Comparison of ENCODE assay signal across 30 mouse cellular contexts in genomic region chr5:114614863-114615262, GRCm38 (mm10). TPM values are rescaled to one million over a fixed set of nuclear protein-coding genes. Genes with fewer than 3 reads are reported as not detected.
A peak's percentile ranks its signal among the peaks of the same experiment; 100 is the strongest.
DNase-seq lines count a peak whose midpoint lies in the region; ATAC-seq and TF ChIP-seq lines count a peak whose summit lies in the region.
"Had no signal": no experiment of that assay in that cellular context is flagged by ENCODE, and none has a peak within 500 bp of the region (broad histone marks: within the 10 kb centered on the region; RNA-seq: fewer than 3 reads in every experiment).

No protein-coding gene starts in this region.

- TF ChIP-seq CTCF in G1E (IDR thresholded peaks at IDR 0.05; ENCODE audit: low read depth, low read length): no peak

- H3K27ac ChIP-seq in embryonic facial prominence, embryonic 10.5 days (replicated peaks): 0 out of 2 replicates have a peak overlapping the region, but pooled peaks have one; percentile 14
- peak overlapping the region; percentile 53 for H3K27ac ChIP-seq in liver, embryonic 13.5 days
- no peak overlapping the region for H3K27ac ChIP-seq in heart, embryonic 11.5 days (ENCODE audit: low read depth, low read length)
- H3K27ac ChIP-seq: forebrain, embryonic 12.5 days; heart, embryonic 10.5 days; hindbrain, embryonic 13.5 days; layer of hippocampus, adult 2 months; limb, embryonic 15.5 days; neural tube, embryonic 15.5 days; stomach, postnatal 0 days had no signal

- H3K9me3 ChIP-seq in G1E (replicated peaks): no peaks in the 10 kb centered on the region
- H3K9me3 ChIP-seq in embryonic facial prominence, embryonic 10.5 days: no peaks in the 10 kb centered on the region
- H3K9me3 ChIP-seq in liver, embryonic 13.5 days (replicated peaks): no peaks in the 10 kb centered on the region
- no peaks in the 10 kb centered on the region for H3K9me3 ChIP-seq in heart, embryonic 11.5 days (replicated peaks; ENCODE audit: control insufficient read depth, low read length)
- H3K9me3 ChIP-seq: forebrain, embryonic 12.5 days; heart, embryonic 10.5 days; hindbrain, embryonic 13.5 days; limb, embryonic 10.5 days; limb, embryonic 15.5 days; neural tube, embryonic 15.5 days had no signal

- no peak for DNase-seq in G1E (ENCODE audit: low spot score)
- no peak for DNase-seq in embryonic facial prominence, embryonic 10.5 days (ENCODE audit: low spot score)
- peak; percentile 64 for DNase-seq in liver, embryonic 13.5 days
- DNase-seq in natural killer cell, adult 2 months (ENCODE audit: low spot score in 2 of 2): no peak
- DNase-seq in left cerebral cortex, postnatal 4 days: no peak
- DNase-seq: adrenal gland, postnatal 25 days; cerebellum, adult 18-20 months; cerebellum, postnatal 10 days; gastrocnemius, postnatal 14 days; heart, postnatal 36 days; kidney, adult 11 months; kidney, postnatal 36 days; lung, postnatal 36 days; midbrain, embryonic 14.5 days; retina, postnatal 1 day; right cerebral cortex, postnatal 25 days; thymus, adult 18-20 months; thymus, postnatal 25 days had no signal

- H3K36me3 ChIP-seq in G1E (replicated peaks): peaks cover 26% of the 10 kb centered on the region
- H3K36me3 ChIP-seq in embryonic facial prominence, embryonic 10.5 days (replicated peaks): peaks cover 23% of the 10 kb centered on the region
- no peaks in the 10 kb centered on the region for H3K36me3 ChIP-seq in liver, embryonic 13.5 days
- no peaks in the 10 kb centered on the region for H3K36me3 ChIP-seq in heart, embryonic 11.5 days (ENCODE audit: control insufficient read depth, insufficient read depth, low read length)
- H3K36me3 ChIP-seq: heart, embryonic 10.5 days; limb, embryonic 15.5 days had no signal

- H3K4me2 ChIP-seq in liver, embryonic 13.5 days: peak overlapping the region; percentile 26
- no peak overlapping the region for H3K4me2 ChIP-seq in heart, embryonic 11.5 days
- H3K4me2 ChIP-seq: forebrain, embryonic 12.5 days; hindbrain, embryonic 13.5 days; limb, embryonic 15.5 days; neural tube, embryonic 15.5 days had no signal

- 71% methylated on average over 7 of the region's 7 CpGs for WGBS in embryonic facial prominence, embryonic 10.5 days
- 18% methylated on average over 7 of the region's 7 CpGs for WGBS in liver, embryonic 13.5 days (ENCODE audit: insufficient replicate concordance)
- 49% methylated on average over 7 of the region's 7 CpGs for WGBS in heart, embryonic 11.5 days (ENCODE audit: insufficient replicate concordance)

- 0 out of 2 replicates have a peak, but pooled peaks have one; percentile 28 for ATAC-seq in G1E (ENCODE audit: extremely low read depth, insufficient number of reproducible peaks, low FRiP score, poor library complexity, severe bottlenecking)
- ATAC-seq in liver, embryonic 13.5 days (ENCODE audit: low read depth): peak; percentile 87
- peak; percentile 64 for ATAC-seq in megakaryocyte progenitor cell, adult 5-6 weeks (replicated peaks; ENCODE audit: poor library complexity)
- no peak for ATAC-seq in heart, embryonic 11.5 days (replicated peaks; ENCODE audit: insufficient number of reproducible peaks, low FRiP score, low TSS enrichment)

- H3K27me3 ChIP-seq in G1E (ENCODE audit: insufficient read depth, low read length): peaks cover 28% of the 10 kb centered on the region; the same call in 1 of the 2 replicates
- H3K27me3 ChIP-seq in embryonic facial prominence, embryonic 10.5 days (replicated peaks; ENCODE audit: low read depth, poor library complexity, severe bottlenecking): peaks cover 14% of the 10 kb centered on the region; the same call in 1 of the 2 replicates
- H3K27me3 ChIP-seq in liver, embryonic 13.5 days: peaks cover 8% of the 10 kb centered on the region; the same call in 1 of the 2 replicates
- peaks cover 20% of the 10 kb centered on the region for H3K27me3 ChIP-seq in heart, embryonic 11.5 days (ENCODE audit: control insufficient read depth, insufficient read depth, low read length)
- H3K27me3 ChIP-seq: neural tube, embryonic 15.5 days had no signal

- H3K4me1 ChIP-seq in G1E (ENCODE audit: insufficient read depth, low read depth, low read length): peaks cover 27% of the 10 kb centered on the region
- H3K4me1 ChIP-seq in embryonic facial prominence, embryonic 10.5 days: peaks cover 31% of the 10 kb centered on the region
- peaks cover 49% of the 10 kb centered on the region for H3K4me1 ChIP-seq in liver, embryonic 13.5 days (replicated peaks)
- no peaks in the 10 kb centered on the region for H3K4me1 ChIP-seq in heart, embryonic 11.5 days (ENCODE audit: control insufficient read depth, insufficient read depth, low read length)

- H3K9ac ChIP-seq in liver, embryonic 13.5 days: no peak overlapping the region
- H3K9ac ChIP-seq in heart, embryonic 11.5 days (ENCODE audit: low read depth, low read length): no peak overlapping the region
- H3K9ac ChIP-seq: forebrain, embryonic 12.5 days; hindbrain, embryonic 13.5 days; limb, embryonic 15.5 days; neural tube, embryonic 15.5 days had no signal

- intact Hi-C loops in left cerebral cortex, postnatal 4 days (cut with DNase I): no loop called here

- no peak overlapping the region for H3K4me3 ChIP-seq in G1E (ENCODE audit: low read depth, low read length)
- H3K4me3 ChIP-seq in embryonic facial prominence, embryonic 10.5 days: no peak overlapping the region
- H3K4me3 ChIP-seq in liver, embryonic 13.5 days (replicated peaks): no peak overlapping the region
- H3K4me3 ChIP-seq in heart, embryonic 11.5 days (ENCODE audit: low read depth, low read length): no peak overlapping the region
- H3K4me3 ChIP-seq: erythroblast, embryonic 14.5 days; forebrain, embryonic 12.5 days; heart, embryonic 10.5 days; hindbrain, embryonic 13.5 days; layer of hippocampus, adult 2 months; limb, embryonic 10.5 days; limb, embryonic 15.5 days; neural tube, embryonic 15.5 days had no signal

RNA-seq across cellular contexts. Expression of gene Trpv4, which starts 43.4 kb away (rescaled TPM):
- total RNA-seq in G1E (2014; fragmentation: Nextera tagmentation): not detected in 2 replicates
- not detected in 2 replicates for total RNA-seq in G1E (2017)
- 0.10 and 0.11 TPM in 2 replicates for polyA plus RNA-seq in G1E (2012)
- 0.75 and 0.91 TPM in 2 replicates for polyA plus RNA-seq in embryonic facial prominence, embryonic 10.5 days (2016; fragmentation: Nextera tagmentation; extraction: Ambion mirVana)
- polyA plus RNA-seq in liver, embryonic 13.5 days (2015; fragmentation: Nextera tagmentation; extraction: Ambion mirVana): 0.17 and 0.23 TPM in 2 replicates
- 0.15 and 0.25 TPM in 2 replicates for total RNA-seq in megakaryocyte progenitor cell, adult 5-6 weeks (2015)
- 0.17 TPM in 1 of 2 replicates, not detected in the other for total RNA-seq in megakaryocyte progenitor cell, adult 5-6 weeks (2017)
- polyA plus RNA-seq in heart, embryonic 11.5 days (2014; fragmentation: Nextera tagmentation; extraction: Ambion mirVana): 0.87 and 0.97 TPM in 2 replicates
- 1 to 10 TPM in 1 of 2 experiments, under 1 TPM in 1; 0.64 to 1.1 TPM for total RNA-seq in left cerebral cortex, postnatal 4 days (2021)
- total RNA-seq: monocyte, adult 5-6 weeks had no signal

RNA-seq across cellular contexts. Expression of gene Fam222a, which starts 47.0 kb away (rescaled TPM):
- total RNA-seq in G1E (2014; fragmentation: Nextera tagmentation) (3.2 and 3.8 TPM in 2 replicates), G1E (2017) (0.12 and 0.71 TPM in 2 replicates)
- polyA plus RNA-seq in G1E (2012): 6.9 and 7.3 TPM in 2 replicates
- 2.3 and 3.8 TPM in 2 replicates for polyA plus RNA-seq in embryonic facial prominence, embryonic 10.5 days (2016; fragmentation: Nextera tagmentation; extraction: Ambion mirVana)
- polyA plus RNA-seq in liver, embryonic 13.5 days (2015; fragmentation: Nextera tagmentation; extraction: Ambion mirVana): 0.58 and 0.61 TPM in 2 replicates
- 0.47 and 0.88 TPM in 2 replicates for total RNA-seq in megakaryocyte progenitor cell, adult 5-6 weeks (2015)
- 0.04 TPM in 1 of 2 replicates, not detected in the other for total RNA-seq in megakaryocyte progenitor cell, adult 5-6 weeks (2017)
- 0.55 and 0.79 TPM in 2 replicates for polyA plus RNA-seq in heart, embryonic 11.5 days (2014; fragmentation: Nextera tagmentation; extraction: Ambion mirVana)
- total RNA-seq in left cerebral cortex, postnatal 4 days (2021): 10 to 100 TPM in 1 of 2 experiments, 1 to 10 TPM in 1; 8.7 to 10.4 TPM
- total RNA-seq: monocyte, adult 5-6 weeks had no signal
